ENCODE assay signal across 8 mouse cellular contexts in the genomic region with DNA sequence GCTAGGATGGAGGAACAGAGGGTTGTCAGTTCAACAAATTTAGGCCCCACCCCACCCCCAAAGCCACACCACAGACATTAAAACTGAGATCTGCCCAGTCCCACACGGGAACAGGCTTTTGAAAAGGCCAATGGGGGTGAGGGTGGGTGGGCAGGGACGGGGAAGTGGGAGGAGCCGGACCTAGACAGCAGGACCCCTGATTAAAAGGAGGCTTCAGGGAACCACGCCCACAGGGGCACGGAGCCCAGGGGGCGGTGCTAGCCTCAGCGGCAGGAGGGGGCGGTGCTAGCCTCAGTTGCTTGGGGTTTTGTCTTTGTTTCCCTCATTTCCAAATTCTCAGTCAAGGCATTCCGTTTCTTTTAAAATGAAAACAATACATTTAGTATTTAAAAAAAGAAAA. TPM values are rescaled to one million over a fixed set of nuclear protein-coding genes. Genes with fewer than 3 reads are reported as not detected.
DNase-seq lines count a peak whose midpoint lies in the region; ATAC-seq lines count a peak whose summit lies in the region.

No protein-coding gene starts in this region.

- no peaks in the 10 kb centered on the region for H3K9me3 ChIP-seq in heart, embryonic 16.5 days (replicated peaks; ENCODE audit: control insufficient read depth, low read length)
- H3K9me3 ChIP-seq in forebrain, embryonic 16.5 days (ENCODE audit: control insufficient read depth, low read length), result no peaks in the 10 kb centered on the region

- intact Hi-C loops in heart, postnatal 10 days (cut with DNase I), result no loop called here

- H3K4me3 ChIP-seq in heart, embryonic 16.5 days (ENCODE audit: low read length), result no peak overlapping the region
- H3K4me3 ChIP-seq in forebrain, embryonic 16.5 days (replicated peaks; ENCODE audit: low read length), result no peak overlapping the region

- H3K27ac ChIP-seq in heart, embryonic 16.5 days (ENCODE audit: low read length), result no peak overlapping the region
- peak overlapping the region; percentile 26; the same call in 1 of the 2 replicates for H3K27ac ChIP-seq in forebrain, embryonic 16.5 days (ENCODE audit: low read length)

- no peaks in the 10 kb centered on the region for H3K27me3 ChIP-seq in heart, embryonic 16.5 days (ENCODE audit: control insufficient read depth, insufficient read depth, low read length)
- no peaks in the 10 kb centered on the region for H3K27me3 ChIP-seq in forebrain, embryonic 16.5 days (replicated peaks; ENCODE audit: control insufficient read depth, insufficient read depth, low read length)

- H3K4me2 ChIP-seq in heart, embryonic 16.5 days (ENCODE audit: low read depth, low read length), result no peak overlapping the region; the same call in 1 of the 2 replicates
- H3K4me2 ChIP-seq in forebrain, embryonic 16.5 days (ENCODE audit: low read length), result no peak overlapping the region

- ATAC-seq in heart, embryonic 16.5 days (replicated peaks; ENCODE audit: extremely low read depth, insufficient read depth, low FRiP score), result 0 out of 2 replicates have a peak, but pooled peaks have one; percentile 14
- ATAC-seq in forebrain, embryonic 16.5 days, result peak; percentile 62

- H3K9ac ChIP-seq in heart, embryonic 16.5 days (ENCODE audit: low read length), result no peak overlapping the region
- no peak overlapping the region for H3K9ac ChIP-seq in forebrain, embryonic 16.5 days (replicated peaks; ENCODE audit: low read depth, low read length)

- DNase-seq in heart, postnatal 10 days, result no peak
- DNase-seq in R1 (ENCODE audit: low read depth, low spot score), result peak; percentile 75
- DNase-seq in lung, postnatal 36 days, result peak; percentile 34
- DNase-seq in urinary bladder, postnatal 4 days (ENCODE audit: low spot score in 2 of 2), result no peak
- no peak for DNase-seq in urinary bladder, adult 18-20 months (ENCODE audit: low spot score in 2 of 2)
- no peak for DNase-seq in frontal cortex, postnatal 25 days (ENCODE audit: low spot score in 2 of 2)

- peaks cover 33% of the 10 kb centered on the region for H3K4me1 ChIP-seq in heart, embryonic 16.5 days (ENCODE audit: control insufficient read depth, insufficient read depth, low read length)
- H3K4me1 ChIP-seq in forebrain, embryonic 16.5 days (replicated peaks; ENCODE audit: control insufficient read depth, insufficient read depth, low read length), result peaks cover 24% of the 10 kb centered on the region

- 12% methylated on average over 9 of the region's 9 CpGs for WGBS in heart, embryonic 16.5 days
- WGBS in forebrain, embryonic 16.5 days, result under 1% methylated on average over 9 of the region's 9 CpGs

- H3K36me3 ChIP-seq in heart, embryonic 16.5 days (ENCODE audit: control insufficient read depth, insufficient read depth), result no peaks in the 10 kb centered on the region
- H3K36me3 ChIP-seq in forebrain, embryonic 16.5 days (ENCODE audit: control insufficient read depth, insufficient read depth), result no peaks in the 10 kb centered on the region

RNA-seq across cellular contexts. Expression of gene Zfp362, which starts 10.2 kb away (rescaled TPM):
- 17.2 and 18.2 TPM in 2 replicates for polyA plus RNA-seq in heart, embryonic 16.5 days (2015; fragmentation: Nextera tagmentation; extraction: Ambion mirVana)
- 10 to 100 TPM; 26.9 to 28.1 TPM for total RNA-seq in heart, postnatal 10 days (2021)
- polyA plus RNA-seq in forebrain, embryonic 16.5 days (2015; fragmentation: Nextera tagmentation; extraction: Ambion mirVana), result 45.2 and 47.6 TPM in 2 replicates

RNA-seq across cellular contexts. Expression of gene A3galt2, which starts 40.4 kb away (rescaled TPM):
- polyA plus RNA-seq in heart, embryonic 16.5 days (2015; fragmentation: Nextera tagmentation; extraction: Ambion mirVana), result 0.04 and 0.11 TPM in 2 replicates
- under 1 TPM; 0.12 to 0.29 TPM for total RNA-seq in heart, postnatal 10 days (2021)
- polyA plus RNA-seq in forebrain, embryonic 16.5 days (2015; fragmentation: Nextera tagmentation; extraction: Ambion mirVana), result 0.43 and 0.63 TPM in 2 replicates

Comparison
In these comparisons a context has a peak if more than half of its experiments do, and no peak if none do; other contexts are left out.
1. DNase-seq: peak in R1 (single experiment) and lung, postnatal 36 days (single experiment); none in heart, postnatal 10 days (0 of 2), urinary bladder, postnatal 4 days (0 of 2), urinary bladder, adult 18-20 months (0 of 2) and frontal cortex, postnatal 25 days (0 of 2).